Mouse (Mus musculus) G1E (cell line): ENCODE measurements around the gene Skap2. TPM values are rescaled to one million over a fixed set of nuclear protein-coding genes. Genes with fewer than 3 reads are reported as not detected.

Experiments used
- ATAC-seq: 2 replicates; pipeline ENCODE4 v1.8.0; 2016; ENCODE audit warnings: mild to moderate bottlenecking; ENCODE audit not compliant: insufficient number of reproducible peaks, poor library complexity, low FRiP score, severe bottlenecking; ENCODE audit errors: extremely low read depth
- DNase-seq: peaks from one replicate; pipeline ENCODE4 v3.0.0; 2012; ENCODE audit warnings: low spot score
- H3K27me3 ChIP-seq: 2 replicates; pipeline ENCODE4 v1.6.1; 2012; ENCODE audit warnings: mild to moderate bottlenecking, low read length, inconsistent platforms; ENCODE audit not compliant: insufficient read depth
- H3K36me3 ChIP-seq: replicated peaks from 2 replicates; pipeline ENCODE3; 2012; ENCODE audit warnings: mild to moderate bottlenecking, inconsistent platforms
- H3K4me1 ChIP-seq: 2 replicates; pipeline ENCODE4 v1.6.1; 2012; ENCODE audit warnings: low read depth, low read length, inconsistent platforms, mixed read lengths; ENCODE audit not compliant: insufficient read depth
- H3K4me3 ChIP-seq: 2 replicates; pipeline ENCODE4 v1.5.1; 2012; ENCODE audit warnings: low read depth, mild to moderate bottlenecking, inconsistent platforms, low read length, moderate library complexity, mixed read lengths
- H3K9me3 ChIP-seq: replicated peaks from 2 replicates; pipeline ENCODE4 v1.6.1; 2012; ENCODE audit warnings: inconsistent platforms
- CTCF ChIP-seq: IDR thresholded peaks from 2 replicates; pipeline ENCODE4 v1.5.1; 2012; ENCODE audit warnings: low read depth, low read length, inconsistent platforms, mixed read lengths
- GATA1 ChIP-seq: IDR thresholded peaks from 2 replicates; pipeline ENCODE4 v1.6.1; 2012; ENCODE audit warnings: borderline replicate concordance, low read length, inconsistent platforms, mixed read lengths
- GATA2 ChIP-seq: IDR thresholded peaks from 2 replicates; pipeline ENCODE4 v1.6.1; 2012; ENCODE audit warnings: low read depth, low read length, inconsistent platforms, borderline replicate concordance
- POLR2AphosphoS5 ChIP-seq: IDR thresholded peaks from 2 replicates; pipeline ENCODE4 v1.6.1; 2012; ENCODE audit warnings: low read depth, low read length, inconsistent platforms; ENCODE audit not compliant: insufficient replicate concordance
- TAL1 ChIP-seq: conservative IDR thresholded peaks from 2 replicates; pipeline ENCODE4 v1.6.1; 2012; ENCODE audit warnings: low read depth, low read length, inconsistent platforms, mixed read lengths
- polyA plus RNA-seq: library from polyadenylated mRNA; stranded (reverse); fragments of >175 nt; gene quantifications from 2 replicates; pipeline ENCODE4 v1.2.3, GENCODE M21; 2012
- total RNA-seq, 2 experiments: library from RNA; stranded (forward) in 1 of 2; stranded (reverse) in 1 of 2; fragments of 200-1000 nt in 1 of 2; fragments of >200 nt in 1 of 2; fragmentation: Nextera tagmentation in 1 of 2; gene quantifications; 2 replicates each; pipeline ENCODE4 v1.2.3; 2014 to 2017

Gene Skap2
- total and polyA plus RNA-seq, 3 experiments: 5.2 to 163 (median 26.6) TPM

- DNase-seq: no peak
- H3K4me1 ChIP-seq: no peaks in the 10 kb centered on the region
- H3K4me3 ChIP-seq: no peak overlapping the region
- no peaks in the 10 kb centered on the region for H3K36me3 ChIP-seq
- no peaks in the 10 kb centered on the region for H3K9me3 ChIP-seq
- ATAC-seq: no peak
- no peak for TF ChIP-seq POLR2AphosphoS5
- no peak for TF ChIP-seq CTCF
- TF ChIP-seq TAL1: no peak
- TF ChIP-seq GATA2: no peak
- no peak for TF ChIP-seq GATA1
- no peaks in the 10 kb centered on the region for H3K27me3 ChIP-seq
Measured at GRCm38 (mm10) chr6:51947661-51948060, 64.7 kb downstream of the Skap2 start.

GRCm38 (mm10) chr6:51944916-51945315 is 67.4 kb downstream of the Skap2 start:
- TF ChIP-seq GATA1 (no peak), GATA2 (no peak), CTCF (no peak), POLR2AphosphoS5 (no peak), TAL1 (no peak)
- DNase-seq (no peak), ATAC-seq (no peak)
- Histone ChIP-seq H3K9me3 (no peaks in the 10 kb centered on the region), H3K27me3 (no peaks in the 10 kb centered on the region), H3K4me1 (no peaks in the 10 kb centered on the region), H3K4me3 (no peak overlapping the region), H3K36me3 (no peaks in the 10 kb centered on the region)

GRCm38 (mm10) chr6:51933998-51934397 is 78.4 kb downstream of the Skap2 start:
- TF ChIP-seq TAL1: no peak
- TF ChIP-seq GATA1: no peak
- TF ChIP-seq CTCF: no peak
- TF ChIP-seq GATA2: no peak
- TF ChIP-seq POLR2AphosphoS5: no peak
- no peaks in the 10 kb centered on the region for H3K9me3 ChIP-seq

GRCm38 (mm10) chr6:51933034-51933611 is 79.2 kb downstream of the Skap2 start:
- ATAC-seq (no peak), DNase-seq (no peak)
- Histone ChIP-seq H3K27me3 (no peaks in the 10 kb centered on the region), H3K4me1 (no peaks in the 10 kb centered on the region), H3K4me3 (no peak overlapping the region), H3K36me3 (no peaks in the 10 kb centered on the region), H3K9me3 (no peaks in the 10 kb centered on the region)
- TF ChIP-seq POLR2AphosphoS5: no peak
- no peak for TF ChIP-seq CTCF
- no peak for TF ChIP-seq GATA2
- no peak for TF ChIP-seq GATA1
- TF ChIP-seq TAL1: no peak

More at GRCm38 (mm10) chr6:51933998-51934397, 78.4 kb downstream of the Skap2 start:
- ATAC-seq (no peak), DNase-seq (no peak)
- no peaks in the 10 kb centered on the region for H3K4me1 ChIP-seq
- no peaks in the 10 kb centered on the region for H3K36me3 ChIP-seq
- H3K4me3 ChIP-seq: no peak overlapping the region
- no peaks in the 10 kb centered on the region for H3K27me3 ChIP-seq

GRCm38 (mm10) chr6:51927101-51927500 is 85.2 kb downstream of the Skap2 start:
- no peaks in the 10 kb centered on the region for H3K9me3 ChIP-seq
- no peaks in the 10 kb centered on the region for H3K36me3 ChIP-seq
- DNase-seq (no peak), ATAC-seq (no peak)
- H3K4me1 ChIP-seq: no peaks in the 10 kb centered on the region
- TF ChIP-seq POLR2AphosphoS5: no peak
- TF ChIP-seq GATA2: no peak
- TF ChIP-seq CTCF: no peak
- no peak for TF ChIP-seq GATA1
- TF ChIP-seq TAL1: no peak
- H3K4me3 ChIP-seq: no peak overlapping the region
- H3K27me3 ChIP-seq: no peaks in the 10 kb centered on the region

GRCm38 (mm10) chr6:51921831-51922230 is 90.5 kb downstream of the Skap2 start:
- no peak overlapping the region for H3K4me3 ChIP-seq
- H3K4me1 ChIP-seq: no peaks in the 10 kb centered on the region
- TF ChIP-seq TAL1: no peak
- TF ChIP-seq POLR2AphosphoS5: no peak
- no peak for TF ChIP-seq CTCF
- TF ChIP-seq GATA1: no peak
- TF ChIP-seq GATA2: no peak
- no peak for DNase-seq
- peaks cover 10% of the 10 kb centered on the region for H3K36me3 ChIP-seq
- no peaks in the 10 kb centered on the region for H3K9me3 ChIP-seq
- H3K27me3 ChIP-seq: no peaks in the 10 kb centered on the region
- no peak for ATAC-seq
